14 mouse cellular contexts compared by ENCODE assay signal in genomic region chr6:143941291-143941785, GRCm38 (mm10).
DNase-seq lines count a peak whose midpoint lies in the region; ATAC-seq lines count a peak whose summit lies in the region.
"Had no signal": no experiment of that assay in that cellular context is flagged by ENCODE, and none has a peak within 500 bp of the region (broad histone marks: within the 10 kb centered on the region; RNA-seq: fewer than 3 reads in every experiment).

No protein-coding gene starts in this region.

- 24% methylated on average over 8 of the region's 8 CpGs for WGBS in embryonic facial prominence, embryonic 15.5 days
- 49% methylated on average over 8 of the region's 8 CpGs for WGBS in kidney, embryonic 14.5 days

- no peak overlapping the region for H3K4me2 ChIP-seq in embryonic facial prominence, embryonic 15.5 days (replicated peaks)
- H3K4me2 ChIP-seq in kidney, embryonic 14.5 days (replicated peaks; ENCODE audit: low read depth, low read length) = no peak overlapping the region
- H3K4me2 ChIP-seq: hindbrain, embryonic 15.5 days had no signal

- 0 out of 2 replicates have a peak, but pooled peaks have one; percentile 47 for ATAC-seq in embryonic facial prominence, embryonic 15.5 days (ENCODE audit: insufficient number of reproducible peaks, low FRiP score, low TSS enrichment, low read depth)
- no peak for ATAC-seq in kidney, embryonic 14.5 days (ENCODE audit: low FRiP score, low TSS enrichment)

- H3K9me3 ChIP-seq in embryonic facial prominence, embryonic 15.5 days (replicated peaks) = no peaks in the 10 kb centered on the region
- H3K9me3 ChIP-seq in kidney, embryonic 14.5 days (ENCODE audit: control insufficient read depth, low read length) = no peaks in the 10 kb centered on the region
- H3K9me3 ChIP-seq: hindbrain, embryonic 15.5 days had no signal

- no peak overlapping the region for H3K27ac ChIP-seq in embryonic facial prominence, embryonic 15.5 days (replicated peaks)
- H3K27ac ChIP-seq in kidney, embryonic 14.5 days (ENCODE audit: low read depth, low read length) = no peak overlapping the region
- H3K27ac ChIP-seq: heart, adult 2 months; hindbrain, embryonic 15.5 days; stomach, postnatal 0 days had no signal

- DNase-seq in ES-CJ7 (ENCODE audit: low read depth, low spot score) (peak; percentile 21), R1 (ENCODE audit: low read depth, low spot score) (peak; percentile 31)
- DNase-seq in mesoderm, embryonic 11.5 days (ENCODE audit: low read depth, low spot score) = peak; percentile 59
- no peak for DNase-seq in left cerebral cortex, postnatal 4 days
- DNase-seq in thymus, adult 18-20 months = no peak
- DNase-seq: adrenal gland, adult 2 months; cerebellum, adult 11 months; heart, adult 2 months; lung, adult 2 months had no signal

- intact Hi-C loops in left cerebral cortex, postnatal 4 days (cut with DNase I) = no loop called here

- no peak overlapping the region for H3K4me3 ChIP-seq in embryonic facial prominence, embryonic 15.5 days (replicated peaks)
- no peak overlapping the region for H3K4me3 ChIP-seq in kidney, embryonic 14.5 days (ENCODE audit: low read length)
- H3K4me3 ChIP-seq: heart, adult 2 months; hindbrain, embryonic 15.5 days; myocyte had no signal

- no peak overlapping the region for H3K9ac ChIP-seq in embryonic facial prominence, embryonic 15.5 days
- H3K9ac ChIP-seq in kidney, embryonic 14.5 days (ENCODE audit: low read depth, low read length) = no peak overlapping the region
- H3K9ac ChIP-seq: hindbrain, embryonic 15.5 days had no signal

- no peaks in the 10 kb centered on the region for H3K36me3 ChIP-seq in embryonic facial prominence, embryonic 15.5 days
- no peaks in the 10 kb centered on the region for H3K36me3 ChIP-seq in kidney, embryonic 14.5 days (ENCODE audit: control insufficient read depth, insufficient read depth, low read length)
- H3K36me3 ChIP-seq: hindbrain, embryonic 15.5 days had no signal

- H3K4me1 ChIP-seq in embryonic facial prominence, embryonic 15.5 days = no peaks in the 10 kb centered on the region
- H3K4me1 ChIP-seq in kidney, embryonic 14.5 days (ENCODE audit: control insufficient read depth, insufficient read depth, low read length) = no peaks in the 10 kb centered on the region

- no peaks in the 10 kb centered on the region for H3K27me3 ChIP-seq in embryonic facial prominence, embryonic 15.5 days
- no peaks in the 10 kb centered on the region for H3K27me3 ChIP-seq in kidney, embryonic 14.5 days (ENCODE audit: control insufficient read depth, insufficient read depth, low read length)
- H3K27me3 ChIP-seq: hindbrain, embryonic 15.5 days had no signal

Comparison
In these comparisons a context has a peak if more than half of its experiments do, and no peak if none do; other contexts are left out.
1. DNase-seq: peak in ES-CJ7 (single experiment), R1 (single experiment) and mesoderm, embryonic 11.5 days (single experiment); none in left cerebral cortex, postnatal 4 days (single experiment) and thymus, adult 18-20 months (0 of 2).